Mouse (Mus musculus) midbrain, embryonic 14.5 days (tissue): Measurements from ENCODE around the gene Snx6. TPM values are rescaled to one million over a fixed set of nuclear protein-coding genes. Genes with fewer than 3 reads are reported as not detected.
A peak's percentile ranks its signal among the peaks of the same experiment; 100 is the strongest.
"Not testable (repeated sequence)": the region's sequence is repeated elsewhere in the genome, so short reads cannot be mapped to it uniquely, and the experiment has no call there.

Source experiments
- ATAC-seq: fragments of 200-750 bp; cut with Nextera tagmentation; 2 replicates; pipeline ENCODE4 v1.8.0; 2017; ENCODE audit warnings: moderate number of reproducible peaks, moderate library complexity; ENCODE audit not compliant: low FRiP score, low TSS enrichment
- DNase-seq: peaks from one replicate; pipeline ENCODE4 v3.0.0-alpha.2; 2015
- H3K27ac ChIP-seq: fragments of 300-500 bp; sonication (generic); replicated peaks from 2 replicates; pipeline ENCODE4 v1.5.1; 2014; ENCODE audit warnings: mild to moderate bottlenecking, low read depth, low read length, moderate library complexity
- H3K27me3 ChIP-seq: fragments of 300-500 bp; sonication (generic); 2 replicates; pipeline ENCODE4 v1.6.1; 2014; ENCODE audit warnings: low read length, control low read depth, mixed read lengths; ENCODE audit not compliant: control insufficient read depth, insufficient read depth
- H3K36me3 ChIP-seq: fragments of 300-500 bp; sonication (generic); 2 replicates; pipeline ENCODE4 v1.6.1; 2014; ENCODE audit warnings: low read length, control low read depth; ENCODE audit not compliant: control insufficient read depth, insufficient read depth
- H3K4me1 ChIP-seq: fragments of 300-500 bp; sonication (generic); 2 replicates; pipeline ENCODE4 v1.6.1; 2014; ENCODE audit warnings: mild to moderate bottlenecking, antibody characterized with exemption, low read length, control low read depth; ENCODE audit not compliant: control insufficient read depth, insufficient read depth
- H3K4me2 ChIP-seq: fragments of 300-500 bp; sonication (generic); 2 replicates; pipeline ENCODE4 v1.6.1; 2014; ENCODE audit warnings: mild to moderate bottlenecking, low read length, moderate library complexity
- H3K4me3 ChIP-seq: fragments of 300-500 bp; sonication (generic); replicated peaks from 2 replicates; pipeline ENCODE4 v1.5.1; 2014; ENCODE audit warnings: low read depth, low read length
- H3K9ac ChIP-seq: fragments of 300-500 bp; sonication (generic); replicated peaks from 2 replicates; pipeline ENCODE4 v1.6.1; 2014; ENCODE audit warnings: mild to moderate bottlenecking, low read length, moderate library complexity
- H3K9me3 ChIP-seq: fragments of 300-500 bp; sonication (generic); 2 replicates; pipeline ENCODE4 v1.6.1; 2016; ENCODE audit warnings: low read length, control low read depth, mixed read lengths; ENCODE audit not compliant: control insufficient read depth
- WGBS: fragments of 180-500 bp; shearing (Covaris S2); extraction: QIAGEN DNeasy Blood & Tissue Kit; methylation state at CpG from one replicate; pipeline ENCODE4 v1.1.7; 2014; 5-methylcytosine and 5-hydroxymethylcytosine counted together
- polyA plus RNA-seq: library from polyadenylated mRNA; unstranded; fragments of >200 nt; fragmentation: Nextera tagmentation; extraction: Ambion mirVana; gene quantifications from 2 replicates; pipeline ENCODE4 v1.2.1, GENCODE M21; 2014

Snx6 gene
- polyA plus RNA-seq, 1 experiment from 2014 or later = 175 TPM

- not testable (repeated sequence) for H3K36me3 ChIP-seq, H3K27me3 ChIP-seq
- WGBS = 78% methylated on average over 1 of the region's 1 CpGs
Observed at GRCm38 (mm10) chr12:54831927-54832326, 36.4 kb upstream of the Snx6 start.

GRCm38 (mm10) chr12:54830574-54830973 is 35.1 kb upstream of the Snx6 start:
- no peaks in the 10 kb centered on the region for H3K36me3 ChIP-seq
- DNase-seq (peak; percentile 90), ATAC-seq (peak; percentile 63; the same call in 1 of the 2 replicates)
- no peak overlapping the region for H3K4me2 ChIP-seq
- no peaks in the 10 kb centered on the region for H3K27me3 ChIP-seq
- 18% methylated on average over 6 of the region's 6 CpGs for WGBS
- H3K4me3 ChIP-seq = no peak overlapping the region
- no peaks in the 10 kb centered on the region for H3K4me1 ChIP-seq
- no peaks in the 10 kb centered on the region for H3K9me3 ChIP-seq
- no peak overlapping the region for H3K9ac ChIP-seq
- no peak overlapping the region for H3K27ac ChIP-seq

More at GRCm38 (mm10) chr12:54831927-54832326, 36.4 kb upstream of the Snx6 start:
- DNase-seq, H3K4me1 ChIP-seq, H3K9me3 ChIP-seq, H3K27ac ChIP-seq, H3K4me2 ChIP-seq, H3K9ac ChIP-seq, H3K4me3 ChIP-seq, ATAC-seq: not testable (repeated sequence)

GRCm38 (mm10) chr12:54829876-54830275 is 34.4 kb upstream of the Snx6 start:
- Histone ChIP-seq H3K27ac (no peak overlapping the region), H3K4me3 (no peak overlapping the region), H3K9ac (no peak overlapping the region), H3K4me2 (no peak overlapping the region), H3K9me3 (no peaks in the 10 kb centered on the region), H3K4me1 (no peaks in the 10 kb centered on the region), H3K36me3 (no peaks in the 10 kb centered on the region), H3K27me3 (no peaks in the 10 kb centered on the region)
- DNase-seq (no peak), ATAC-seq (no peak)
- WGBS = 56% methylated on average over 5 of the region's 5 CpGs

GRCm38 (mm10) chr12:54828043-54828442 is 32.5 kb upstream of the Snx6 start:
- 56% methylated on average over 1 of the region's 1 CpGs for WGBS
- no peak overlapping the region for H3K27ac ChIP-seq
- H3K9me3 ChIP-seq = no peaks in the 10 kb centered on the region
- ATAC-seq (no peak), DNase-seq (no peak)
- H3K27me3 ChIP-seq = no peaks in the 10 kb centered on the region
- no peak overlapping the region for H3K4me3 ChIP-seq
- H3K9ac ChIP-seq = no peak overlapping the region
- no peak overlapping the region for H3K4me2 ChIP-seq
- no peaks in the 10 kb centered on the region for H3K4me1 ChIP-seq
- H3K36me3 ChIP-seq = no peaks in the 10 kb centered on the region

- no peak overlapping the region for H3K27ac ChIP-seq
- no peaks in the 10 kb centered on the region for H3K36me3 ChIP-seq
- ATAC-seq (no peak), DNase-seq (no peak)
- no peaks in the 10 kb centered on the region for H3K27me3 ChIP-seq
- no peak overlapping the region for H3K9ac ChIP-seq
- H3K4me2 ChIP-seq = no peak overlapping the region
- 92% methylated on average over 3 of the region's 3 CpGs for WGBS
- no peak overlapping the region for H3K4me3 ChIP-seq
- H3K4me1 ChIP-seq = no peaks in the 10 kb centered on the region
- H3K9me3 ChIP-seq = no peaks in the 10 kb centered on the region
Observed at GRCm38 (mm10) chr12:54825202-54825601, 29.7 kb upstream of the Snx6 start.

- Histone ChIP-seq H3K27me3 (no peaks in the 10 kb centered on the region), H3K36me3 (no peaks in the 10 kb centered on the region), H3K4me3 (no peak overlapping the region), H3K9me3 (no peaks in the 10 kb centered on the region), H3K9ac (no peak overlapping the region), H3K27ac (no peak overlapping the region), H3K4me2 (no peak overlapping the region), H3K4me1 (no peaks in the 10 kb centered on the region)
- WGBS = 20% methylated on average over 4 of the region's 4 CpGs
- peak; percentile 61 for DNase-seq
- no peak for ATAC-seq
Observed at GRCm38 (mm10) chr12:54822836-54823426, 27.4 kb upstream of the Snx6 start.

- ATAC-seq (no peak), DNase-seq (no peak)
- H3K36me3 ChIP-seq = no peaks in the 10 kb centered on the region
- H3K9ac ChIP-seq = no peak overlapping the region
- no peaks in the 10 kb centered on the region for H3K4me1 ChIP-seq
- H3K27ac ChIP-seq = no peak overlapping the region
- no peaks in the 10 kb centered on the region for H3K27me3 ChIP-seq
- H3K4me3 ChIP-seq = no peak overlapping the region
- H3K4me2 ChIP-seq = no peak overlapping the region
- no peaks in the 10 kb centered on the region for H3K9me3 ChIP-seq
- 51% methylated on average over 2 of the region's 2 CpGs for WGBS
Observed at GRCm38 (mm10) chr12:54820684-54821161, 25.2 kb upstream of the Snx6 start.

- H3K9ac ChIP-seq = no peak overlapping the region
- H3K9me3 ChIP-seq = no peaks in the 10 kb centered on the region
- no peak for ATAC-seq
- no peak overlapping the region for H3K4me3 ChIP-seq
- H3K4me1 ChIP-seq = no peaks in the 10 kb centered on the region
- H3K36me3 ChIP-seq = no peaks in the 10 kb centered on the region
- DNase-seq = no peak
- no peaks in the 10 kb centered on the region for H3K27me3 ChIP-seq
- no peak overlapping the region for H3K27ac ChIP-seq
- H3K4me2 ChIP-seq = no peak overlapping the region
- WGBS = 73% methylated on average over 6 of the region's 6 CpGs
Observed at GRCm38 (mm10) chr12:54819181-54819935, 23.9 kb upstream of the Snx6 start.

- H3K27me3 ChIP-seq = no peaks in the 10 kb centered on the region
- H3K36me3 ChIP-seq = no peaks in the 10 kb centered on the region
- H3K27ac ChIP-seq = no peak overlapping the region
- no peak overlapping the region for H3K9ac ChIP-seq
- ATAC-seq (no peak), DNase-seq (no peak)
- H3K9me3 ChIP-seq = no peaks in the 10 kb centered on the region
- H3K4me2 ChIP-seq = no peak overlapping the region
- H3K4me3 ChIP-seq = no peak overlapping the region
- WGBS = 88% methylated on average over 2 of the region's 2 CpGs
- H3K4me1 ChIP-seq = no peaks in the 10 kb centered on the region
Observed at GRCm38 (mm10) chr12:54810142-54810541, 14.6 kb upstream of the Snx6 start.
